Mouse (Mus musculus) intestine, embryonic 14.5 days (tissue): Measurements from ENCODE around the gene Ksr2. TPM values are rescaled to one million over a fixed set of nuclear protein-coding genes. Genes with fewer than 3 reads are reported as not detected.

ENCODE experiments used
- ATAC-seq: fragments of 200-750 bp; cut with Nextera tagmentation; replicated peaks from 2 replicates; pipeline ENCODE4 v1.8.0; 2017; ENCODE audit warnings: low read depth, moderate number of reproducible peaks, moderate TSS enrichment, moderate library complexity; ENCODE audit not compliant: low FRiP score, low TSS enrichment
- DNase-seq: peaks from one replicate; pipeline ENCODE4 v3.0.0-alpha.2; 2018; ENCODE audit warnings: low spot score
- H3K27ac ChIP-seq: fragments of 300-500 bp; sonication (generic); 2 replicates; pipeline ENCODE4 v1.5.1; 2014; ENCODE audit warnings: low read depth, mild to moderate bottlenecking, control low read depth
- H3K27me3 ChIP-seq: fragments of 300-500 bp; sonication (generic); replicated peaks from 2 replicates; pipeline ENCODE4 v1.6.1; 2014; ENCODE audit warnings: low read length, control low read depth; ENCODE audit not compliant: control insufficient read depth, insufficient read depth
- H3K36me3 ChIP-seq: fragments of 300-500 bp; sonication (generic); 2 replicates; pipeline ENCODE4 v1.6.1; 2014; ENCODE audit warnings: low read length, control low read depth; ENCODE audit not compliant: control insufficient read depth, insufficient read depth
- H3K4me1 ChIP-seq: fragments of 300-500 bp; sonication (generic); replicated peaks from 2 replicates; pipeline ENCODE4 v1.6.1; 2014; ENCODE audit warnings: low read length, control low read depth, mixed read lengths; ENCODE audit not compliant: control insufficient read depth, insufficient read depth
- H3K4me2 ChIP-seq: fragments of 300-500 bp; sonication (generic); 2 replicates; pipeline ENCODE4 v1.6.1; 2014; ENCODE audit warnings: low read length
- H3K4me3 ChIP-seq: fragments of 300-500 bp; sonication (generic); 2 replicates; pipeline ENCODE4 v1.5.1; 2014; ENCODE audit warnings: low read depth, low read length, control low read depth, mixed read lengths
- H3K9ac ChIP-seq: fragments of 300-500 bp; sonication (generic); 2 replicates; pipeline ENCODE4 v1.6.1; 2014; ENCODE audit warnings: mild to moderate bottlenecking, low read length
- H3K9me3 ChIP-seq: fragments of 300-500 bp; sonication (generic); 2 replicates; pipeline ENCODE4 v1.6.1; 2016; ENCODE audit warnings: low read length, control low read depth; ENCODE audit not compliant: control insufficient read depth
- WGBS: fragments of 180-500 bp; shearing (Covaris S2); extraction: QIAGEN DNeasy Blood & Tissue Kit; methylation state at CpG from one replicate; pipeline ENCODE4 v1.1.7; 2014; 5-methylcytosine and 5-hydroxymethylcytosine counted together
- polyA plus RNA-seq: library from polyadenylated mRNA; unstranded; fragments of >200 nt; fragmentation: Nextera tagmentation; extraction: Ambion mirVana; gene quantifications from 2 replicates; pipeline ENCODE4 v1.2.1, GENCODE M21; 2014

Gene Ksr2
- polyA plus RNA-seq, 1 experiment from 2014 or later, result 0.84 TPM

DNA sequence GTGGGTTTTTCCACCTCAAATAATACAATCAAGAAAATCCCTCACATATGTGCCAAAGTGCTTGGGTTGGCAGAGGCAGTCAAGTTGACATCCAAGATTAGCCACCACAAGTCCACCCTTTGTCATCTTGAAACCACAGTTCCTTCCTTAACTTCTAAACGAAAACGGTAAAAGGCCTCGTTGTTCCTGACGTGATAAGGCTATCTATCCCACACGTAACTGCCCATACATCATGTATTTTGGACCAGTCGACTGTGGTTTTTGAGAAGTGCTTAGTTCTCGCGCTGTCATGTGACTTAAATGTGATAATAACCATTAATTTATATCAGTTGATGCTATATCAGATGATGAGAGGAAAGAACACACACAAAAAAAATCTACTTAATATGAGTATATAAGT is 55.8 kb downstream of the Ksr2 start:
- DNase-seq (no peak), ATAC-seq (no peak)
- Histone ChIP-seq H3K9me3 (no peaks in the 10 kb centered on the region), H3K9ac (no peak overlapping the region), H3K4me2 (no peak overlapping the region), H3K27me3 (no peaks in the 10 kb centered on the region), H3K4me1 (no peaks in the 10 kb centered on the region), H3K27ac (no peak overlapping the region), H3K36me3 (no peaks in the 10 kb centered on the region), H3K4me3 (no peak overlapping the region)
- 87% methylated on average over 8 of the region's 8 CpGs for WGBS

GRCm38 (mm10) chr5:117481162-117481561 is 67.4 kb downstream of the Ksr2 start:
- Histone ChIP-seq H3K4me3 (no peak overlapping the region), H3K9ac (no peak overlapping the region), H3K4me1 (no peaks in the 10 kb centered on the region), H3K27ac (no peak overlapping the region), H3K9me3 (no peaks in the 10 kb centered on the region), H3K27me3 (no peaks in the 10 kb centered on the region), H3K4me2 (no peak overlapping the region), H3K36me3 (no peaks in the 10 kb centered on the region)
- 0 out of 2 replicates have a peak, but pooled peaks have one; percentile 32 for ATAC-seq
- 54% methylated on average over 3 of the region's 3 CpGs for WGBS
- DNase-seq, result no peak

DNA sequence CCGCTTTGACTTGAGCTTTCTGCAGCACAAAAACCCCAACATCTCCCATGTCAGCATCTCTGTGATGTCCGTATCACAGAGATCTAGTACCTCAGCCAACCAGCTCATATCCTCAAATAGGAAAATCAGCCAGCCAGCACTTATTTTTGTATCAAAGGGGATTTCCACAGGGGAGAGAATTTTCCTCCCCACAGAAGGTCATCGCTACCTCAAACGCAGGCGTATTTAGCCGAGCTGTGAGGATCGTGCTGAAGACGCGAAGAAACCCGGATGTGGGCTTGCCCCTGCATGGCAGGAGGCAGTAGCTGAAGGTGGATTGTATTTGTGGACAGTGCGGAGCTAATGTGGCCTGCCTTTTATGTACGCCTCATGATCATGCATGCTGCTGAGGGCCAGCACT is 67.8 kb downstream of the Ksr2 start:
- H3K4me2 ChIP-seq, result no peak overlapping the region
- H3K4me3 ChIP-seq, result no peak overlapping the region
- H3K27ac ChIP-seq, result no peak overlapping the region
- no peaks in the 10 kb centered on the region for H3K36me3 ChIP-seq
- H3K27me3 ChIP-seq, result no peaks in the 10 kb centered on the region
- no peak for ATAC-seq
- H3K9me3 ChIP-seq, result no peaks in the 10 kb centered on the region
- no peak overlapping the region for H3K9ac ChIP-seq
- 80% methylated on average over 12 of the region's 12 CpGs for WGBS
- no peaks in the 10 kb centered on the region for H3K4me1 ChIP-seq
- DNase-seq, result no peak

DNA sequence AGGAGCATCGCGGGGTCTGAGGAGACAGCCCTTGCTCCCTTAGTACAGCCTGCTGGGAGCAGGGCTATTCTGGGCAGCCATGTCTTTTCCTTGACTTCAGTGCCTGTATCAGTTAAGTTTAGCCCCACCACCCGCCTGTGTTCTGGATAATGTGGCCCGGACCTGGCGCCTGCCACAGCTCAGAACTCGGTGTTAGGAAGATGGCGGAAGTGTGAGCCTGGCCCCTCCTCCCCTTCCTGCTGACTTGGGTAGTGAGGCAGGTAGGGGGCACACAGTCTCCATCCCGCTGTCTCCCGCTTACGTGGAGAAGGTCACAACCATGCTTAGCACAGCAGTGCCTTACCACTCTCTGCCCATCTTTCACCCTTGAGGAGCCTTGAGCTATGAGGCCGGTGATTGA is 68.2 kb downstream of the Ksr2 start:
- H3K9me3 ChIP-seq, result no peaks in the 10 kb centered on the region
- no peaks in the 10 kb centered on the region for H3K36me3 ChIP-seq
- no peak overlapping the region for H3K4me3 ChIP-seq
- H3K4me2 ChIP-seq, result no peak overlapping the region
- no peak for ATAC-seq
- 80% methylated on average over 11 of the region's 11 CpGs for WGBS
- DNase-seq, result no peak
- H3K9ac ChIP-seq, result no peak overlapping the region
- no peak overlapping the region for H3K27ac ChIP-seq
- H3K4me1 ChIP-seq, result no peaks in the 10 kb centered on the region
- no peaks in the 10 kb centered on the region for H3K27me3 ChIP-seq

- 62% methylated on average over 6 of the region's 6 CpGs for WGBS
- no peaks in the 10 kb centered on the region for H3K36me3 ChIP-seq
- H3K9ac ChIP-seq, result no peak overlapping the region
- no peak for DNase-seq
- no peaks in the 10 kb centered on the region for H3K27me3 ChIP-seq
- H3K4me3 ChIP-seq, result no peak overlapping the region
- ATAC-seq, result no peak
- no peaks in the 10 kb centered on the region for H3K9me3 ChIP-seq
- no peaks in the 10 kb centered on the region for H3K4me1 ChIP-seq
- no peak overlapping the region for H3K27ac ChIP-seq
- H3K4me2 ChIP-seq, result no peak overlapping the region
Observed at GRCm38 (mm10) chr5:117485411-117485810, 71.6 kb downstream of the Ksr2 start.

DNA sequence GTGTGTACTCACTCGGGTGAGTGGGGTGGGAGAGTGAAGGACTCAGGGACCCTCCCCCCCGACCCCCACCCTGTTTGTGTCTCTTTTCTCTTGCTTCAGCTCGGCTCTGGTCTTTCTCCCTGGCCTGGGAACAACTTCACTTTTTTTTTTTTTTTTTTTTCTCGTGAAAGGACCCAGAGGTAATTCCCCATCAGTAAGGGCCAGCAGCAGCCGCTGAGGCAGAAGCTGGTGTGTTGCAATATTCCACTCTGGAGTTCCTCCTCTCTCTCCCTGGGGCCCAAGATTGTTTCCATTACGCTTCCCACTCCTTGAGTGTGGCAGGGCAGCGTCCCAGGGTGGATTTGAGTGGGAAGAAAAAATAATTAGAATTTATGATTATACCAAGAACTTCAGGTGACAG is 72.3 kb downstream of the Ksr2 start:
- 66% methylated on average over 7 of the region's 7 CpGs for WGBS
- no peaks in the 10 kb centered on the region for H3K4me1 ChIP-seq
- no peak overlapping the region for H3K4me2 ChIP-seq
- no peaks in the 10 kb centered on the region for H3K36me3 ChIP-seq
- H3K9me3 ChIP-seq, result no peaks in the 10 kb centered on the region
- no peak overlapping the region for H3K9ac ChIP-seq
- no peaks in the 10 kb centered on the region for H3K27me3 ChIP-seq
- H3K4me3 ChIP-seq, result no peak overlapping the region
- DNase-seq (no peak), ATAC-seq (no peak)
- H3K27ac ChIP-seq, result no peak overlapping the region

DNA sequence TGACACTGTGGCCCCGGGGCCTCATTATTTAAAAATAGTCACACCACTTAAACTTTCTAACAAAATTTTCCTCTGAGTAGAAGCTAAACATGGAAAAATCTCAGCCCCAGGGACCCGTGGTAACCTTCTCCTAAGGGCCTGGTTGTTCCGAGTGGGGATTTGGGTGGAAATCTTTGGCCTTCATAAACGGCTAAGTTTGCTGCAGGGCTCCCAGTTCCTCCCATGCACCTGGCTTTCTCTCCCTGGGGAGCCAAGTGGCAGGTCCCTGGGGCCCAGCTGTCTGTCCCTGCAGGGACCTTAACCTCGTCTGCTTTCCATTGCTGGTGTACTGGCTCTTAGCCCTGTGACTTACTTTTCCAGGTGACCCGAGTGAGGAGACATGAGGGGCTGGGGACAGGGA is 74.4 kb downstream of the Ksr2 start:
- no peak for DNase-seq
- no peak overlapping the region for H3K4me3 ChIP-seq
- H3K36me3 ChIP-seq, result no peaks in the 10 kb centered on the region
- H3K4me2 ChIP-seq, result no peak overlapping the region
- H3K27me3 ChIP-seq, result no peaks in the 10 kb centered on the region
- H3K27ac ChIP-seq, result no peak overlapping the region
- no peak for ATAC-seq
- WGBS, result 79% methylated on average over 6 of the region's 6 CpGs
- peaks cover 3% of the 10 kb centered on the region; the same call in 1 of the 2 replicates for H3K4me1 ChIP-seq
- H3K9me3 ChIP-seq, result no peaks in the 10 kb centered on the region
- no peak overlapping the region for H3K9ac ChIP-seq

GRCm38 (mm10) chr5:117488670-117489325 is 75.0 kb downstream of the Ksr2 start:
- Histone ChIP-seq H3K4me2 (no peak overlapping the region), H3K36me3 (no peaks in the 10 kb centered on the region), H3K4me3 (no peak overlapping the region), H3K9me3 (no peaks in the 10 kb centered on the region), H3K9ac (no peak overlapping the region), H3K27me3 (no peaks in the 10 kb centered on the region), H3K4me1 (peaks cover 3% of the 10 kb centered on the region; the same call in 1 of the 2 replicates), H3K27ac (no peak overlapping the region)
- WGBS, result 87% methylated on average over 16 of the region's 16 CpGs
- no peak for ATAC-seq
- no peak for DNase-seq
